Mouse (Mus musculus): ENCODE measurements around the gene Slfn2.

DNA sequence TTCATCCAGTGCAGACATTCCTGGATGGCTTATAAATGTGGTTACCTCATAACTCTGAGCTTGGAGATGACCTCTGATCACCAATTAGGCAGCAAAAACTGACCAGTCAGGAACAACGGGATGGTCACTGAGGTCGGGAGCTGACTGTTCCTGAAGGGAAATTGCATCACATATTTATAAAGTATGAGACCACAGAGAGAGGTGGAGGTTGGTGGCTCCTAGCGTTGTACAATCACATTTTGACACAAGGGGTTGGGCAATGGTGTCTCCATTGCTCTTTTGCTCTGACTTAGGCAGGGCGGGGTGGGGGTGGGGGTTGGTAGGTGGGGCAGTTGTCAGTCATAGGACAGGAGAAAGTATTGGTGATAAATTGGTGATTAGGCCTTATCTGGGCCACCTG, 1.8 kb upstream of the Slfn2 start:
- TF ChIP-seq CTCF (IDR thresholded peaks at IDR 0.05; ENCODE audit: low read depth), result no peak
- TF ChIP-seq EP300 (IDR thresholded peaks at IDR 0.05; ENCODE audit: low read depth), result peak; percentile 52; the same call in 1 of the 2 replicates

Data from liver, postnatal 0 days (tissue).